Mouse (Mus musculus) thymus, adult 18-20 months (tissue): ENCODE data around the gene Prps2.

Experiments used
- DNase-seq, 2 experiments: peaks; one replicate each; pipeline ENCODE4 v3.0.0; 2022; ENCODE audit warnings: mixed read lengths in 2 of 2

Prps2 gene

DNA sequence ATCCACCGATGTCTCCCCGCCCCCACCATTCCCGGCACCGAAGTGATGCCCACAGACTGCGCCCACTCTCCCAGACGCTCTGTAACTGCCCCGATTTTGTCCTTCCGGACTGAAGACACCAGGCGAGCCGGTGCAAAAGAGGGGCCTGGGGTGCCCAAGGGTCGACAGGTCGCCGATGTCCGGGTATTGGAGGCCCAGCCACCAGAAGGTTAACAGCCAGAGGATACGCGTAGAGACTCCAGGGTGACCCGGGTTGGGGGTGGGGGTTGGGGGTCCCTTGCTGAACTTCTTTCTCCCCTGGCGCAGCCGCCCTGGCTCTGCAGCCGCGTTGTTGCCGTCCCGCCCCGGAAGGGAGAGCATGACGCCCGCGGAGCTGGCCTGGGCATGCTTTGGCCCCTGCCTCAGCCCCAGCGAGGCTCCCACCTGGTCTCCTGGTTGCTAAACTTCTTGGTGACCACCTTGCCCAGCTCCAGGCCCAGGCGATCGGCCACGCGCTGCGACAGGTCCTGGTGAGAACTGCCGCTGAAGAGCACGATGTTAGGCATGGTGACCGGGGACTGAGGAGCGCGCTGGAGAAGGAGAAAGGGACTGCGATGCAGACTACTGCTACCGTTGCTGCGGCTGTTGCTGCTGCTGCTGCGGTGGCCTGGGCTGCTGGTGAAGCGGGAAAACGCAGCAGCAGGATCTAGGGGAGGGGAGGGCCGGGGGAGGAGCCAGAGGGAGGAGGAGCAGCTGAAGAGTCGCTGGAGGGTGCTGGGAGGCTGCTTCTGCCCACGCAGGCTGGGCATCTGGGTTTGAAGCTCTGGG lies at the start of gene Prps2:
Gene Prps2, minus strand, starts transcription at position 703 of the 807 bp plus-strand sequence.
- DNase-seq = peak; percentile 50 to 52

DNA sequence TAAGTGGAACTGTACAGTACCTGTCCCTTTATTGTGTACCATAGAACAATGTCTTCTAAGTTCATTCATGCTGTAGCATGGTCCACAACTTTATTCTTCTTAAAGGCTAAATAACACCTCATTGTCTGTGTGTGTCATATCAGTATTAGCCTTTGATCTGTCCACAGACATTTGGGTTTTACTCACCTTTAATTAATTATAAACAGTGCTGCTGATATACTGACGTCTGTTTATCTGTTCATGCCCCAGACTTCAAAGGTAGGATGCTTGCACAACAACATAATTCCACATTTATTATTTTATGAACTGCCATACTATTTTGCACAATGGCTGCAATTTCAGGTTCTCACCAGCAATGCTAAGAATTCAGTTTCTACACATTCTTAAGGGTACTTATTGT lies 35.1 kb upstream of the Prps2 start:
- no peak for DNase-seq

GRCm38 (mm10) chrX:167394940-167395339 lies 12.4 kb upstream of the Prps2 start:
- no peak for DNase-seq

GRCm38 (mm10) chrX:167386647-167387046 lies 4.1 kb upstream of the Prps2 start:
- DNase-seq = no peak

DNA sequence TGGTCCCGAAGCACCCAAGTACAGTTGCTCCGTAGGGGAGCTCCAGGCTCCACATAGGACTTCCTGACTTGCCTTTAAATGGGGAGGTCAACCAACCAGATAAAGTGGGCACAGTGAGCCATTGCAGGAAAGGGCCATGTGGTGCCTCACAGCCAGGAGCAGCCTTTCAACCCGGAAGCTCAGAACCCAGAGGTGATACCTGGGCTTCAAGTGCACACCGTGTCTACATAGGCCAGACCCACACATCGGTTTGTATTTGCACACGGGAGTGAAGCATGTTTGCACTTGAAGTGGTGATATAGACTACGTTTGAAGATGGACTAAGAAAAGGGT lies 271 bp upstream of the Prps2 start:
- no peak for DNase-seq

DNA sequence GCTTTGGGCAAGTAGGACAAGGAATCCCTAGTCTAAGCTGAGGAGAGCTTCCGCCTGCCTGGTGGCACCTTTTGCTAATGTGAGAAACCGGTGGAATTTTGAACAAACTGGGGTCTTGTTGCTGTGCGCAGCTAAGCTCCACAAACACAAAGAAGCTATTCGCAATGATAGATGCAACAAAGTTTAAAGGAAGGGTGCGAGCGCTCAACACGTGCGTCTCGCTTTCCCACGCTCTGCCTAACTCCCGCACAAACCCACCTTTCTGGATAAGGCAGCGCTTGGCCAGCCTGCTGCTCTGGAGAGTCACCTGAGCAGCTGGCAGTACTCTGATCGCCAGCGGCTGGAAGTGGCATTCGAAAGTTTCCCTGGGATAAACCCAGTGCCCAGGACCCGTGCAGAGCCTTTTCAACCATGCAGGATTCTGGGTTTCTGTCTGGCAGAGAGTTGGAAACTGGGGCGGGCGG lies 934 bp downstream of the Prps2 start:
- DNase-seq = no peak

DNA sequence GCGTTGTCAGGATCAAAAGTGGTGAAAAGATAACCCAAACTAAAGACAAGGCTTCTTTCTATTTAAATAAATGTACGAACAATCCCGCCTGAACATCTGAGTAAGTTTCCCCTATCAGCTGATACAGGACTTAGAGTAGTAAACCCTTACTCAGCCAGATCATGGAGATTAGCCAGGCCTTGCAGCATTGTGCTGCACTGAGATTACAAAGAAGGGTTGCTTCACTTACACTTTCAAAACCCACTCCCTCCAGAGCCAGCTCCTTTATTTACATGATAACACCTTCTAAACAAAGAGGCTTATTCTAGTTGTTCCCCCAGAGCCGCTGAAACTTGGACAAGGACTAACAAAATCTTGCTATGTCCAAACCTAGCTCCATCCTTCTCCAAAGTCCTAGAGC lies 2.5 kb downstream of the Prps2 start:
- no peak for DNase-seq

GRCm38 (mm10) chrX:167361231-167361630 lies 21.3 kb downstream of the Prps2 start:
- peak; percentile 18 to 46 for DNase-seq

- DNase-seq = peak; percentile 39 to 62
Observed at GRCm38 (mm10) chrX:167359704-167360103, 22.8 kb downstream of the Prps2 start.

- no peak for DNase-seq
Observed at GRCm38 (mm10) chrX:167357415-167357814, 25.1 kb downstream of the Prps2 start.

GRCm38 (mm10) chrX:167355965-167356364 lies 26.6 kb downstream of the Prps2 start:
- no peak for DNase-seq

GRCm38 (mm10) chrX:167353617-167354016 lies 28.9 kb downstream of the Prps2 start:
- DNase-seq = no peak

DNA sequence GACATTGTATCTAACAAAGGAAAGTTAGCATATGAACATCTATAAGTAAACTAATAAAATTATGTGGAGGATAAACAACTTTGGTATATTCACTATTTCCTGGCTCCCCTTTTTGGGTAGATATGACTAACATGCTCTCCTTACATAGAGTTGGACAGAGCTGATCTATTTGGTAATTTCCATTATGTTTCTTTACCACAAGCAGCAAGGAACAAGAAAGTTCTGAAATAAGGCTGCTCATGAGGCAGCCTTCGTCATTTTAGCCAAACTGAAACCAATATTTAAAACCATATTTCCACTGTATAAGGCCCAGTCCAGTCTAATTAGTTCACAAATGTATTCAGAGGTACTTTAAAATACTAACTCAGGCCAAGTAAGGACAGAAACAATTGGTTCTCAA lies 36.1 kb downstream of the Prps2 start:
- DNase-seq = no peak

GRCm38 (mm10) chrX:167344356-167344755 lies 38.2 kb downstream of the Prps2 start:
- no peak for DNase-seq

DNA sequence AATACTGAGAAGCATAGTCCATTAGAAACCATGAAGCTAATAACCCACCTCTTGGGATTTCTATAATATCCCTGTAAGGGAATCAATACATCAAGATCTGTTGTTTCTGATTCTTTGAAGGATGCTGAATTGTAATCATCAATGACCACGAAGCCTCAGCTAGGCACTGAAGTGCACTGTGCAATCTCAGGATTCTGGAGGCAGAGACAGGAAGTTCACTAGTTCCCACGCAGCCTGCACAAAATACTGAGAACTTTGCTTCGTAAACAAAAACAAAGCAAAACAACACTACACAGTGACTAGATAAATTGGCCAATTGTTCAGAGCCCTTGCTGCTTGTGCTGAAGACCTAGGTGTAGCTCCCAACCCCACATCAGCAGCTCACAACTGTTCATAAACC lies 40.7 kb downstream of the Prps2 start:
- DNase-seq = no peak

DNA sequence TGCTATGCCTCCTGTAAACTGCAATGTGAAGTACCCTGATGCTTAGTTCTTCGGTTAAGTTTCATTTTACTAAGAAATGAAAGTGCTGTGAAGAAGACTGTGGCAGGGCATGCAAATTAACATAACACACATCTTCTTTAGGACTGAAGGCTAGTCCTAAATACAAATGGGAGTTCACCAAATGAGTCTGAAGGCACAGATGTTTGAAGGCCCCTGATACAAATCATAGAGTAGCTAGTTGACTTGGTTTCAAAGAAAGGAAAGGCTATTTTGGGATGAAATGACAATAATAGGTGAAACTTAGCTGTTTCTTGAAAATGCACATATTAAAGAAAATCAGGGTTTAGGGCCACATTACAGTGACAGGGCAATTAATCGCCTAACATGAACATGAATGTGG lies 42.4 kb downstream of the Prps2 start:
- DNase-seq = no peak

- no peak for DNase-seq
Observed at GRCm38 (mm10) chrX:167337990-167338389, 44.6 kb downstream of the Prps2 start.

GRCm38 (mm10) chrX:167334571-167334970 lies 48.0 kb downstream of the Prps2 start:
- no peak for DNase-seq

DNA sequence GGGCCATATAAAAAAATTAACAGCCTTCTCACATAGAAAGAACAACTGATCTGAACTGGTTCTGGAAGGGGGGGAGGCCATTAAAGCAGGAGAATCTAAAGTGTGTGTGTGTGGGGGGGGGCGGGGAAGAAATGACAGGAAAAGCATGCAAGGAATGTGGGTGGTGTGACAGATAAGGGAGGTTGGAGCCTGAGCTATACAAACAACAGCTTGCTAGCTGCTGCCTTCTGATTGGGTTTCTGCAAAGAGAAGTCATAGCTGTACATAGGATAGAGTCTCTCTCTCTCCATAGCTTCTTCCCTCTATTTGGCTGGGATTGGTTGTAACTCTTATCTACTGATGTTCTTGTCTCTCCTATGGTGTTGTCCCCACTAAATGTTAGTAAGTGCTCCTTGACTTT lies 49.9 kb downstream of the Prps2 start:
- no peak for DNase-seq

GRCm38 (mm10) chrX:167330993-167331392 lies 51.6 kb downstream of the Prps2 start:
- DNase-seq = no peak

GRCm38 (mm10) chrX:167330399-167330798 lies 52.1 kb downstream of the Prps2 start, which contains the start of gene Tlr7:
Gene Tlr7 (minus strand): TSS chrX:167330558.
- DNase-seq = peak in 1 of 2 experiments; percentile 8

- no peak for DNase-seq
Observed at GRCm38 (mm10) chrX:167329620-167330019, 52.9 kb downstream of the Prps2 start.

GRCm38 (mm10) chrX:167329098-167329497 lies 53.5 kb downstream of the Prps2 start:
- no peak for DNase-seq

- no peak for DNase-seq
Observed at GRCm38 (mm10) chrX:167328519-167328918, 54.0 kb downstream of the Prps2 start.

GRCm38 (mm10) chrX:167323742-167324141 lies 58.8 kb downstream of the Prps2 start:
- DNase-seq = no peak
